Mouse (Mus musculus) heart, postnatal 36 days (tissue): Measurements from ENCODE around the gene Tsacc. TPM values are rescaled to one million over a fixed set of nuclear protein-coding genes. Genes with fewer than 3 reads are reported as not detected.
A peak's percentile ranks its signal among the peaks of the same experiment; 100 is the strongest.
"Not testable (repeated sequence)": the region's sequence is repeated elsewhere in the genome, so short reads cannot be mapped to it uniquely, and the experiment has no call there.

Experiments used
- DNase-seq, 2 experiments: peaks; one replicate each; pipeline ENCODE4 v3.0.0; 2021 to 2022
- intact Hi-C: fragments of 180-260 bp; cut with DNase I; formaldehyde crosslinking; loops from one replicate; pipeline ENCODE4 v1.15.1; 2025
- total RNA-seq, 2 experiments: library from RNA; stranded (reverse); gene quantifications; 2 replicates each; pipeline ENCODE4 v1.2.3; 2021

The Tsacc gene
- 1 to 10 TPM; 5.2 to 6.8 TPM for total RNA-seq

DNA sequence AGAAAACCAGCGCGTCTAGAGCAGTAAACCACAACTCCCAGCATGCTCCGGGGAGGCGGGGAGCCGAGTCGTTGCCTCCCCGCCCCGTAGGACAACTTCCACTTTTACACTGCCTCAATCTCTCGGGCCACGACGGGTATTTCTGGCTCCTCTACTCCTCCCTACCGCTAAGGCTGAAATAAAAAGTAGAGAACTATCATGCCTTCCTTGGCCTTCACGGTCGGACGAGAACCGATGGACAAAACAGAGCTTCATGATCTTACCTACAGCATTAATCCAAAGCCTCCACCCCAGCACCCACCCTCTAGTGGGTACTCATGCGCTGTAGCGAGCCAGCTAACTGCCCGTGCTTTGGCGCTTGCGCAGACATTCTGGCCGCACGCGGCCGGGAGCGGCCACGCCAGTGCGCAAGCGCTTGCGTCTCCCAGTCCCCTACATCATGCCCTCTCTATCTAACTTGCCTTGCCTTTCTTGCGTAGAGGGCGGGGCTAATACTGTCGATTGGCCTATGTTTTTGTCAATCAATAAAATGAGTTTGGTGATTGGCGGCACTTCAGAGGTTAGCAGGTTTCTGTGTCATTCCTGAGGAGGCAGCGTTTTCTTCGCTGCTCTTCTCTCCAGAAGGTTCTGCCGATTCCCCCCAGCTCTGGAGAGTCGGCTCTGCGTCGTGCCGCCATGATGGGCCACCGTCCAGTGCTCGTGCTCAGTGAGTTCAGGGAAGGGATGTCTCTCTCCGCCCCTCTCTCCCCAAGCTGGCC is at the start of gene Tsacc, which contains the start of gene Cct3:
TSS of gene Tsacc (minus strand) at position 439 of the 758 bp plus-strand sequence.
TSS of gene Cct3 (plus strand) at position 556 of the 758 bp plus-strand sequence.
- intact Hi-C loops, result loop anchor here (5.0 kb wide), 1 partner anchor 41 kb away; the partner anchor contains the start of genes Smg5 and Tmem79
- DNase-seq, result peak; percentile 91 to 93

DNA sequence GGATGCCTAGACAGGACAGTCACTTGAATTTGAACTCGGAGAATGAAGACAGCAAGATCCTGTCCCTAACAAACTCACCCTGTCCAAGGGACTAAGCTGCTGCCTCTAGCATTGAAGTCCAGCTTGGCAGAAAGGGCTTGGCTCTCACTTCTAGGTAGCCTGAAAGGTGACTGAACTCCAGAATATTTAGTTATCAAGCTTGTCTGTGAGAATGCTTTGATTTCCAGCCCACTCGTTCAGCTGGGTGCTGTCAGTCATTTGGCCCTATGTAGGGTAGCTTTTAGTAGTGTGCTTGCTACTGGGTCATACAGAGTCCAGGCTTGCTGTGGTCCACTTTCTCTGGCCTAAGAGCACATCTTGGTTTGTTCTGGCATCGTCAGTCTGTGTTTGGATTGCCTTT is 42.2 kb upstream of the Tsacc start:
- no peak for DNase-seq
- intact Hi-C loops, result loop anchor here (5.0 kb wide), 1 partner anchor 42 kb away; the partner anchor contains the start of genes Cct3 and Tsacc

DNA sequence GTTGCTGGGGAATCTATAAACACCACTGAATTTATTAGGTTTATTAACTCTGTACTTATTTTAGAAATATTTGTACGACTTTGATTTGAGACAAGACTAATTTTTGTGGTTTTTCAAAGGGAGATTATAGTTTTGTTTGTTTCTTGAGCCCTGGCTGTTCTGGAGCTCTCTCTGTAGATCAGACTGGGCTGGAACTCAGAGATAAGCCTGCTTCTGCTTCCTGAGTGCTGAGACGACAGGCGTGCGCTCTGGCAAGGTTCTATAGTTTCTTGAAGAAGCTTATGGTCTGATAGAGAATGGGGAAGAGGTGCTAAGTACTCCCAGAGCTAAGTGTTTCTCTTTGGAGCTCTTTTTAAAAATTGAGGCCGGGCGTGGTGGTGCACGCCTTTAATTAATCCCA is 41.5 kb upstream of the Tsacc start:
- intact Hi-C loops, result loop anchor here (5.0 kb wide), 1 partner anchor 41 kb away; the partner anchor contains the start of genes Cct3 and Tsacc
- DNase-seq, result no peak

GRCm38 (mm10) chr3:88337367-88338020 is 40.7 kb upstream of the Tsacc start:
- DNase-seq, result no peak
- intact Hi-C loops, result loop anchor here (5.0 kb wide), 1 partner anchor 40 kb away; the partner anchor contains the start of genes Cct3 and Tsacc

GRCm38 (mm10) chr3:88336058-88337013 is 39.5 kb upstream of the Tsacc start, which contains the start of the genes Tmem79 and Smg5:
Gene Tmem79, minus strand, starts transcription at chr3:88336148.
Gene Smg5, plus strand, starts transcription at chr3:88336260.
- DNase-seq, result peak; percentile 95 to 99
- intact Hi-C loops, result loop anchor here (5.0 kb wide), 1 partner anchor 39 kb away; the partner anchor contains the start of genes Cct3 and Tsacc

DNA sequence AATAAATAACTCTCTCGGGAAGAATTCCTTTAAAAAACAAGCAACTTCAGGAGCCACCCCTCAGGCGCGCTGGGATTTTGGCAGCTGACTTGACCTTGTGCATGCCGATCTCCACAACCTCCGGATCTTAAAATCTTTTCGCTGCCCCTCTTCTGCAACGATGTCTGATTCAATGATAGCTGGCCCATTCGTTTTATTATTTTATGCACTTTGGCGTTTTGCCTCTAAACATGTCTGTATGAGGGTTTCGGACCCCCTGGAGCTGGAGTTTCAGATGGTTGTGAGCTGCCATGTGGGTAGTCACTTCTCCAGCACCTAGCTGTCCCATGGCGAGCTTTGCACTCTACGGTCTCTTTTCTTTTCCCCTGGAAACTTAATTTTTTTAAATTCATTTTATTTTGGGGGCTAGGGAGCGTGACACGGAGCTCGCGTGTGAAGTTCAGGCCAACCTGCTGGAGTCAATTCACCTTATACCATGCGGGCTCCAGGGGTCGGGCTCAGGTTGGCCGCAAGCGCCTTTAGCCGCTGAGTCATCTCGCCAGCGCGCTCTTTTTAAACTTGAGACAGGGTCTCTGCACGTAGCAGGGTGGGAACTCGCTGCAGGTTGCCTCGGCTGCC is 38.7 kb upstream of the Tsacc start:
- DNase-seq, result peak in 1 of 2 experiments; percentile 16
- intact Hi-C loops, result loop anchor here (1.0 to 5.0 kb wide), 2 partner anchors 10 to 38 kb away; partner anchors contain the start of genes Cct3, Glmp and Tsacc

GRCm38 (mm10) chr3:88334902-88335435 is 38.2 kb upstream of the Tsacc start:
- intact Hi-C loops, result loop anchor here (1.0 to 5.0 kb wide), 2 partner anchors 10 to 38 kb away; partner anchors contain the start of genes Cct3, Glmp and Tsacc
- DNase-seq, result no peak

GRCm38 (mm10) chr3:88334029-88334658 is 37.3 kb upstream of the Tsacc start:
- no peak for DNase-seq
- intact Hi-C loops, result no loop called here

DNA sequence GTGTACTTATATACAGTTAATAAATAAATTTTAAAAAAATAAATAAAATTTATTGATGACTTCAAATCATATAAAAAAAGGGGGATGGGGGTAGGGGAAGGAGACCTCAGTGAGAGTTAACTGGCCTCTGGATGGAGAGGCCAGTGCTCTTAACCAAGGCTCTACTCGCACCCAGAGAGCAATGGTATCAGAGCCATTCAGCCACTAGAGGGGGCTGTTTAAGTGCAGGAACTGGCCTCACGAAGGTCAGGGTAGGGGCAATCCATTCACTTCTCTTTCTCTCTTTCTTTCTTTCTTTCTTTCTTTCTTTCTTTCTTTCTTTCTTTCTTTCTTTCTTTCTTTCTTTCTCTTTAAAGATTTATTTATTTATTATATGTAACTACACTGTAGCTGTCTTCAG is 34.5 kb upstream of the Tsacc start:
- intact Hi-C loops, result no loop called here
- peak in 1 of 2 experiments; percentile 45 for DNase-seq

DNA sequence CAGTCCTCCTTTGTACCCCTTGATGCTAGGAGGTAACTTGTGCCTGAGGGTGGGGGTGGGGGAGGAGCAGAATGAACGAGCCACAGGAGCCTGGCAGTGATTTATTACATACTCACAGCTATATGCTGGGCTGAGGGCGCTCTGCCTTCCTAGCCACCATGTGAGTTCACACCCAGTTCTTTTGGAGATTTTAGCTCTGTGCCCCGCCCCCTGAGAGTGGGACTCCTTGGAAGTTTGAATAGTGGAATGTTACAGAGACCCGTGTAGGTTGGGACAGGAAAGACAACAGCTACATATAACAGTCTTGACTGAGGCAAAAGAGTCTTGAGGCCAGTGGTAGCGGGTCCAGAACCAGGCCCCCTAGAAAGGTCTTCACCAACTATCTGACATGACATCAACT is 32.2 kb upstream of the Tsacc start:
- intact Hi-C loops, result no loop called here

GRCm38 (mm10) chr3:88324951-88325405 is 28.2 kb upstream of the Tsacc start, which contains the start of gene Glmp:
Gene Glmp, plus strand, starts transcription at chr3:88325023.
- DNase-seq, result peak; percentile 66 to 71
- intact Hi-C loops, result loop anchor here (1.0 kb wide), 1 partner anchor 10 kb away; no protein-coding TSS in a partner anchor

More for the DNA sequence above, 32.2 kb upstream of the Tsacc start:
- no peak for DNase-seq

GRCm38 (mm10) chr3:88299172-88299571 is 2.4 kb upstream of the Tsacc start:
- intact Hi-C loops, result loop anchor here (5.0 kb wide), 1 partner anchor 38 kb away; the partner anchor contains the start of genes Smg5 and Tmem79
- no peak for DNase-seq

DNA sequence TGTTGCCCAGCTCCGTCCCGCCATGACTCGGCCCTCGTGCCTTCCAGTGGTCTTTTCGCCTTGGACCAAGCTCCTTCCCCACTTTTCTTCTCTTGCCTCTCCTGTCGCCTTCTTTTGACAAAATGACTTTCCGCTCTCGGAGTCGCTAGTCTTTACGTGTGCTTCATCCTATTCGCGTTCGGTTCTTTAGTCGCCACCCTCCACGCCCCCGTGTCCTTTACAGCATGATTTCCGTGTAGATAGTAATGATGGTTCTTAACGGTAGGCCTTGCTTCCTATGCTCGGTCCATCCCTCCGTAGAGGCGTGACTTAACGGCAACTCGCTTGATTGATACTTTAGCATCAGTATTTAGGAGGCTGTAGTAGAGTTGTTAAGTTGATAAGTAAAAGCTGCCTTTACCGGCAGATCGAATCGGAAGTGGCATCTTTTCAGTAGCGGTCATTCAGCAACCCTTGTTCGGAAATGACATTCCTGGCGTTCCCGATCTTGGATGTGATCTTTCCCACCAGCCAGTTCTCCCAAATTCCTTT is 587 bp upstream of the Tsacc start:
- intact Hi-C loops, result loop anchor here (5.0 kb wide), 1 partner anchor 40 kb away; the partner anchor contains the start of genes Smg5 and Tmem79
- no peak for DNase-seq

GRCm38 (mm10) chr3:88296110-88296560 is 664 bp downstream of the Tsacc start:
- DNase-seq, result no peak
- intact Hi-C loops, result loop anchor here (5.0 kb wide), 1 partner anchor 41 kb away; the partner anchor contains the start of genes Smg5 and Tmem79

DNA sequence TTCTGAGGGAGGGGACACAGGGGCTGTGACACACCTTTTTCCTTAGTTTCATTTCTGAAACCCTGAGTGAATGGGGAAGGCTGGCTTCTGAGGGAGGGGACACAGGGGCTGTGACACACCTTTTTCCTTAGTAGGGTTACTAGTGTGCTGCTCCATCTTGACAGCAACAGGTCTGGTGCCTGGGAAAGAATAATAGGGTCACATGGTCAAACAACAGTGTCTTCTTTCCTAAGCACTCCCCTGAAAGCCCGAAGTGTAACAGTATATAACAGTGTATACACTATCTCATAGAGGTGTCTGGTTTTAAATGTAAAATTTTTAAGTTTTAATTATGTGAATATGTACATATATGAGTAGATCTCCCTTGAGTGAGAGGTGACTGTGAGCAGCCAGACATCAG is 1.5 kb downstream of the Tsacc start:
- intact Hi-C loops, result loop anchor here (5.0 kb wide), 1 partner anchor 42 kb away; the partner anchor contains the start of genes Smg5 and Tmem79
- DNase-seq, result not testable (repeated sequence)

DNA sequence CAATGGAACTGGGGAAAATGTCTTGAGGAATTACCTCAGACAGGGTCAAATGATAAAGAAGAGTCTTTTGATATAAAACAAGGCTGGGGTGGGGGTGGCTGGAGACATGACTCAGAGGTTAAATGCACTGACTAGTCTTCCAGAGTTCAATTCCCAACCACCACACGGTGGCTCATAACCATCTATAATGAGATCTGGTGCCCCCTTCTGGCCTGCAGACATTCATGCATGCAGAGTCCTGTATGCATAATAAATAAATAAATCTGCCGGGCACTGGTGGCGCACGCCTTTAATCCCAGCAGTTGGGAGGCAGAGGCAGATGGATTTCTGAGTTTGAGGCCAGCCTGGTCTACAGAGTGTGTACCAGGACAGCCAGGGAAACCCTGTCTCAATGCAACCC is 4.8 kb downstream of the Tsacc start:
- intact Hi-C loops, result no loop called here
- DNase-seq, result no peak

- DNase-seq, intact Hi-C loops: not testable (repeated sequence)
Measured at GRCm38 (mm10) chr3:88288133-88288713, 8.6 kb downstream of the Tsacc start.
